Mouse (Mus musculus): ENCODE measurements around the gene Rcc1l. TPM values are rescaled to one million over a fixed set of nuclear protein-coding genes. Genes with fewer than 3 reads are reported as not detected.

Gene Rcc1l
- polyA plus RNA-seq, 1 experiment from 2014 or later = 30.3 TPM

- Histone ChIP-seq H3K36me3 (no peaks in the 10 kb centered on the region), H3K9me3 (no peaks in the 10 kb centered on the region), H3K27me3 (no peaks in the 10 kb centered on the region), H3K27ac (no peak overlapping the region), H3K9ac (no peak overlapping the region), H3K4me2 (no peak overlapping the region), H3K4me1 (peaks cover 26% of the 10 kb centered on the region), H3K4me3 (no peak overlapping the region)
- 47% methylated on average over 6 of the region's 6 CpGs for WGBS
- no peak for ATAC-seq (ENCODE audit: borderline replicate concordance, extremely low read depth, low FRiP score, low TSS enrichment)
These were observed 73.9 kb downstream of the Rcc1l start for GRCm38 (mm10) chr5:134102720-134103119.

DNA sequence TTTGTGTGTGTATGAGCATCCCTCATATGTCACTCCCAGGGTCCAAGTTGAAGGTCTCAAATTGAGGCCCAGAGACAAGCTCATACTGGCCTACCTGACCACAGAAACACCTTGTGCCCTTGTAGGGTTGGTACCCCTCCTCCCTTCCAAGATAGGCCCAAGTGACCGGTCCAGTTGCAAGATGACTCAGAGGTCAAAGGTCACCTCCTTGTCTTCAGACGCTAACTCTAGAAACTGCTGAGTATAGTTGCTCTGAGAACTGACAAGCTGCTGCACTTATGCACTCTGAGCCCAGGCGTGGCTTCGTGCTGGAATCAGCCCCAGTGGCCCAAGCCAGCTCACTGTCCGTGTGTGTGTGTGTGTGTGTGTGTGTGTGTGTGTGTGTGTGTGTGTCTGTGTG lies 74.7 kb downstream of the Rcc1l start:
- ATAC-seq (ENCODE audit: borderline replicate concordance, extremely low read depth, low FRiP score, low TSS enrichment) = no peak
- no peak overlapping the region for H3K9ac ChIP-seq

GRCm38 (mm10) chr5:134101322-134101721 lies 75.3 kb downstream of the Rcc1l start:
- no peak overlapping the region for H3K9ac ChIP-seq
- no peaks in the 10 kb centered on the region for H3K27me3 ChIP-seq
- no peak for ATAC-seq (ENCODE audit: borderline replicate concordance, extremely low read depth, low FRiP score, low TSS enrichment)
- no peak overlapping the region for H3K27ac ChIP-seq
- H3K4me1 ChIP-seq = peaks cover 26% of the 10 kb centered on the region
- WGBS = 76% methylated on average over 5 of the region's 5 CpGs
- no peak overlapping the region; the same call in 1 of the 2 replicates for H3K4me2 ChIP-seq
- no peak overlapping the region for H3K4me3 ChIP-seq
- H3K9me3 ChIP-seq = no peaks in the 10 kb centered on the region
- H3K36me3 ChIP-seq = no peaks in the 10 kb centered on the region

More for the DNA sequence above, 74.7 kb downstream of the Rcc1l start:
- H3K27me3 ChIP-seq = no peaks in the 10 kb centered on the region
- 25% methylated on average over 5 of the region's 5 CpGs for WGBS
- no peak overlapping the region for H3K27ac ChIP-seq
- H3K4me2 ChIP-seq = no peak overlapping the region
- no peaks in the 10 kb centered on the region for H3K36me3 ChIP-seq
- no peaks in the 10 kb centered on the region for H3K9me3 ChIP-seq
- H3K4me3 ChIP-seq = no peak overlapping the region
- H3K4me1 ChIP-seq = peaks cover 26% of the 10 kb centered on the region

GRCm38 (mm10) chr5:134100232-134100771 lies 76.3 kb downstream of the Rcc1l start:
- Histone ChIP-seq H3K27me3 (no peaks in the 10 kb centered on the region), H3K4me3 (peak overlapping the region; percentile 73), H3K4me1 (peaks cover 26% of the 10 kb centered on the region), H3K36me3 (no peaks in the 10 kb centered on the region), H3K9ac (peak overlapping the region; percentile 74), H3K27ac (no peak overlapping the region), H3K9me3 (no peaks in the 10 kb centered on the region), H3K4me2 (peak overlapping the region; percentile 94)
- WGBS = 6% methylated on average over 14 of the region's 17 CpGs
- ATAC-seq (ENCODE audit: borderline replicate concordance, extremely low read depth, low FRiP score, low TSS enrichment) = peak; percentile 6; the same call in 1 of the 2 replicates

GRCm38 (mm10) chr5:134099496-134100211 lies 76.9 kb downstream of the Rcc1l start, which contains the start of gene Castor2:
Gene Castor2, plus strand, starts transcription at chr5:134099711.
- peak; percentile 88 for ATAC-seq (ENCODE audit: borderline replicate concordance, extremely low read depth, low FRiP score, low TSS enrichment)
- peak within 1 kb of the TSS; percentile 73 for H3K4me3 ChIP-seq
- no peaks in the 10 kb centered on the region for H3K36me3 ChIP-seq
- H3K9ac ChIP-seq = peak within 1 kb of the TSS; percentile 74
- H3K4me1 ChIP-seq = peaks cover 26% of the 10 kb centered on the region
- H3K4me2 ChIP-seq = peak within 1 kb of the TSS; percentile 94
- WGBS = 0% methylated on average over 41 of the region's 58 CpGs
- no peaks in the 10 kb centered on the region for H3K9me3 ChIP-seq
- peak within 1 kb of the TSS; percentile 39 for H3K27ac ChIP-seq
- no peaks in the 10 kb centered on the region for H3K27me3 ChIP-seq

GRCm38 (mm10) chr5:134098976-134099375 lies 77.6 kb downstream of the Rcc1l start:
- under 1% methylated on average over 17 of the region's 17 CpGs for WGBS
- no peaks in the 10 kb centered on the region for H3K9me3 ChIP-seq
- peak overlapping the region; percentile 73 for H3K4me3 ChIP-seq
- ATAC-seq (ENCODE audit: borderline replicate concordance, extremely low read depth, low FRiP score, low TSS enrichment) = peak; percentile 53; the same call in 1 of the 2 replicates
- H3K4me1 ChIP-seq = peaks cover 26% of the 10 kb centered on the region
- H3K27me3 ChIP-seq = no peaks in the 10 kb centered on the region
- peak overlapping the region; percentile 94 for H3K4me2 ChIP-seq
- no peaks in the 10 kb centered on the region for H3K36me3 ChIP-seq
- peak overlapping the region; percentile 26; the same call in 1 of the 2 replicates for H3K27ac ChIP-seq
- H3K9ac ChIP-seq = peak overlapping the region; percentile 74

- H3K36me3 ChIP-seq = no peaks in the 10 kb centered on the region
- ATAC-seq (ENCODE audit: borderline replicate concordance, extremely low read depth, low FRiP score, low TSS enrichment) = no peak
- WGBS = 49% methylated on average over 13 of the region's 13 CpGs
These were observed 78.2 kb downstream of the Rcc1l start for GRCm38 (mm10) chr5:134098341-134098902.

More at GRCm38 (mm10) chr5:134098341-134098902, 78.2 kb downstream of the Rcc1l start:
- Histone ChIP-seq H3K27me3 (no peaks in the 10 kb centered on the region), H3K4me1 (peaks cover 26% of the 10 kb centered on the region), H3K4me3 (peak overlapping the region; percentile 73), H3K9me3 (no peaks in the 10 kb centered on the region), H3K9ac (peak overlapping the region; percentile 74; the same call in 1 of the 2 replicates), H3K4me2 (peak overlapping the region; percentile 94), H3K27ac (no peak overlapping the region)

Other genes starting within 250 kb of the Rcc1l start
- gene Castor2, start 77.1 kb downstream of the Rcc1l start, polyA plus RNA-seq (2015; fragmentation: Nextera tagmentation; extraction: Ambion mirVana) = 3.3 and 3.7 TPM in 2 replicates
- gene Gtf2ird2, start 7.2 kb upstream of the Rcc1l start, polyA plus RNA-seq (2015; fragmentation: Nextera tagmentation; extraction: Ambion mirVana) = 7.6 and 10.1 TPM in 2 replicates
- 6.9 and 7.8 TPM in 2 replicates for gene Ncf1, start 52.9 kb upstream of the Rcc1l start, polyA plus RNA-seq (2015; fragmentation: Nextera tagmentation; extraction: Ambion mirVana)
- gene Gtf2i, start 138.0 kb upstream of the Rcc1l start, polyA plus RNA-seq (2015; fragmentation: Nextera tagmentation; extraction: Ambion mirVana) = 160 and 168 TPM in 2 replicates

All from lung, embryonic 15.5 days (tissue).